Mouse (Mus musculus): ENCODE measurements around the gene Smim6. TPM values are rescaled to one million over a fixed set of nuclear protein-coding genes. Genes with fewer than 3 reads are reported as not detected.

Gene Smim6
- polyA plus RNA-seq, 1 experiment from 2014 or later = 32.9 TPM

GRCm38 (mm10) chr11:115962651-115963412 is 51.0 kb downstream of the Smim6 start:
- no peak overlapping the region for H3K27ac ChIP-seq (ENCODE audit: low read depth, low read length)
- TF ChIP-seq CTCF (IDR thresholded peaks at IDR 0.05; ENCODE audit: low read depth) = no peak
- no peaks in the 10 kb centered on the region for H3K4me1 ChIP-seq (replicated peaks; ENCODE audit: control insufficient read depth, insufficient read depth, low read length)
- ATAC-seq = no peak
- H3K9ac ChIP-seq (ENCODE audit: low read depth, low read length) = no peak overlapping the region
- no peaks in the 10 kb centered on the region for H3K9me3 ChIP-seq (ENCODE audit: control insufficient read depth)
- WGBS = 92% methylated on average over 9 of the region's 9 CpGs
- no peak overlapping the region for H3K4me2 ChIP-seq (replicated peaks; ENCODE audit: low read depth)
- no peaks in the 10 kb centered on the region for H3K27me3 ChIP-seq (replicated peaks; ENCODE audit: control insufficient read depth, insufficient read depth, low read length)
- H3K4me3 ChIP-seq (ENCODE audit: low read depth, low read length) = no peak overlapping the region
- peaks cover 69% of the 10 kb centered on the region for H3K36me3 ChIP-seq (ENCODE audit: control insufficient read depth, insufficient read depth)

Other genes starting within 250 kb of the Smim6 start
- 60.5 and 61.3 TPM in 2 replicates for gene Grb2, start 203.4 kb upstream of the Smim6 start, polyA plus RNA-seq (2015; fragmentation: Nextera tagmentation; extraction: Ambion mirVana)
- 8.2 and 8.6 TPM in 2 replicates for gene Tmem94, start 146.6 kb upstream of the Smim6 start, polyA plus RNA-seq (2015; fragmentation: Nextera tagmentation; extraction: Ambion mirVana)
- gene Caskin2, start 98.4 kb upstream of the Smim6 start, polyA plus RNA-seq (2015; fragmentation: Nextera tagmentation; extraction: Ambion mirVana) = 7.4 and 7.6 TPM in 2 replicates
- 16.7 and 17.0 TPM in 2 replicates for gene Tsen54, start 97.3 kb upstream of the Smim6 start, polyA plus RNA-seq (2015; fragmentation: Nextera tagmentation; extraction: Ambion mirVana)
- gene Llgl2, start 88.0 kb upstream of the Smim6 start, polyA plus RNA-seq (2015; fragmentation: Nextera tagmentation; extraction: Ambion mirVana) = 60.5 and 61.8 TPM in 2 replicates
- gene Myo15b, start 53.6 kb upstream of the Smim6 start, polyA plus RNA-seq (2015; fragmentation: Nextera tagmentation; extraction: Ambion mirVana) = 332 and 377 TPM in 2 replicates
- 1.9 and 3.4 TPM in 2 replicates for gene Smim5, start 12.1 kb upstream of the Smim6 start, polyA plus RNA-seq (2015; fragmentation: Nextera tagmentation; extraction: Ambion mirVana)
- 27.5 and 28.8 TPM in 2 replicates for gene Sap30bp, start 21.3 kb downstream of the Smim6 start, polyA plus RNA-seq (2015; fragmentation: Nextera tagmentation; extraction: Ambion mirVana)
- 6.8 and 8.2 TPM in 2 replicates for gene Recql5, start 21.5 kb downstream of the Smim6 start, polyA plus RNA-seq (2015; fragmentation: Nextera tagmentation; extraction: Ambion mirVana)
- 16.6 and 17.8 TPM in 2 replicates for gene Itgb4, start 62.7 kb downstream of the Smim6 start, polyA plus RNA-seq (2015; fragmentation: Nextera tagmentation; extraction: Ambion mirVana)
- 387 and 418 TPM in 2 replicates for gene Galk1, start 100.7 kb downstream of the Smim6 start, polyA plus RNA-seq (2015; fragmentation: Nextera tagmentation; extraction: Ambion mirVana)
- gene H3f3b, start 115.9 kb downstream of the Smim6 start, polyA plus RNA-seq (2015; fragmentation: Nextera tagmentation; extraction: Ambion mirVana) = 1,144 and 1,190 TPM in 2 replicates
- gene Unk, start 118.3 kb downstream of the Smim6 start, polyA plus RNA-seq (2015; fragmentation: Nextera tagmentation; extraction: Ambion mirVana) = 7.4 and 8.8 TPM in 2 replicates
- 1.1 and 1.2 TPM in 2 replicates for gene Unc13d, start 165.9 kb downstream of the Smim6 start, polyA plus RNA-seq (2015; fragmentation: Nextera tagmentation; extraction: Ambion mirVana)
- 179 and 201 TPM in 2 replicates for gene Wbp2, start 175.0 kb downstream of the Smim6 start, polyA plus RNA-seq (2015; fragmentation: Nextera tagmentation; extraction: Ambion mirVana)
- gene Trim47, start 215.2 kb downstream of the Smim6 start, polyA plus RNA-seq (2015; fragmentation: Nextera tagmentation; extraction: Ambion mirVana) = 15.7 and 16.1 TPM in 2 replicates
- gene Trim65, start 219.1 kb downstream of the Smim6 start, polyA plus RNA-seq (2015; fragmentation: Nextera tagmentation; extraction: Ambion mirVana) = 3.1 and 3.3 TPM in 2 replicates
- 35.6 and 38.5 TPM in 2 replicates for gene Mrpl38, start 226.9 kb downstream of the Smim6 start, polyA plus RNA-seq (2015; fragmentation: Nextera tagmentation; extraction: Ambion mirVana)

All from intestine, postnatal 0 days (tissue).